Mouse (Mus musculus) intestine, embryonic 16.5 days (tissue): ENCODE data around the gene Gm13283. TPM values are rescaled to one million over a fixed set of nuclear protein-coding genes. Genes with fewer than 3 reads are reported as not detected.
"Not testable (repeated sequence)": the region's sequence is repeated elsewhere in the genome, so short reads cannot be mapped to it uniquely, and the experiment has no call there.

Experiments used
- ATAC-seq: fragments of 200-750 bp; cut with Nextera tagmentation; 2 replicates; pipeline ENCODE4 v1.8.0; 2017; ENCODE audit warnings: moderate TSS enrichment, moderate library complexity
- H3K27ac ChIP-seq: fragments of 300-500 bp; sonication (generic); 2 replicates; pipeline ENCODE4 v1.5.1; 2014; ENCODE audit warnings: mild to moderate bottlenecking, low read length
- H3K27me3 ChIP-seq: fragments of 300-500 bp; sonication (generic); replicated peaks from 2 replicates; pipeline ENCODE4 v1.6.1; 2014; ENCODE audit warnings: low read length, control low read depth, mixed read lengths; ENCODE audit not compliant: control insufficient read depth, insufficient read depth
- H3K36me3 ChIP-seq: fragments of 300-500 bp; sonication (generic); 2 replicates; pipeline ENCODE4 v1.6.1; 2014; ENCODE audit warnings: low read length, control low read depth; ENCODE audit not compliant: control insufficient read depth, insufficient read depth
- H3K4me1 ChIP-seq: fragments of 300-500 bp; sonication (generic); 2 replicates; pipeline ENCODE4 v1.6.1; 2014; ENCODE audit warnings: low read length, control low read depth, mixed read lengths; ENCODE audit not compliant: control insufficient read depth, insufficient read depth
- H3K4me2 ChIP-seq: fragments of 300-500 bp; sonication (generic); 2 replicates; pipeline ENCODE4 v1.6.1; 2014; ENCODE audit warnings: low read depth, low read length, control low read depth
- H3K4me3 ChIP-seq: fragments of 300-500 bp; sonication (generic); 2 replicates; pipeline ENCODE4 v1.5.1; 2014; ENCODE audit warnings: mild to moderate bottlenecking, low read length
- H3K9ac ChIP-seq: fragments of 300-500 bp; sonication (generic); 2 replicates; pipeline ENCODE4 v1.6.1; 2014; ENCODE audit warnings: low read depth, low read length
- H3K9me3 ChIP-seq: fragments of 300-500 bp; sonication (generic); 2 replicates; pipeline ENCODE4 v1.6.1; 2016; ENCODE audit warnings: low read length, control low read depth; ENCODE audit not compliant: control insufficient read depth
- WGBS: fragments of 180-500 bp; shearing (Covaris S2); extraction: QIAGEN DNeasy Blood & Tissue Kit; methylation state at CpG from one replicate; pipeline ENCODE4 v1.1.7; 2014; 5-methylcytosine and 5-hydroxymethylcytosine counted together
- polyA plus RNA-seq: library from polyadenylated mRNA; unstranded; fragments of >200 nt; fragmentation: Nextera tagmentation; extraction: Ambion mirVana; gene quantifications from 2 replicates; pipeline ENCODE4 v1.2.1, GENCODE M21; 2015

The Gm13283 gene
- polyA plus RNA-seq, 1 experiment from 2014 or later: 0.21 TPM

DNA sequence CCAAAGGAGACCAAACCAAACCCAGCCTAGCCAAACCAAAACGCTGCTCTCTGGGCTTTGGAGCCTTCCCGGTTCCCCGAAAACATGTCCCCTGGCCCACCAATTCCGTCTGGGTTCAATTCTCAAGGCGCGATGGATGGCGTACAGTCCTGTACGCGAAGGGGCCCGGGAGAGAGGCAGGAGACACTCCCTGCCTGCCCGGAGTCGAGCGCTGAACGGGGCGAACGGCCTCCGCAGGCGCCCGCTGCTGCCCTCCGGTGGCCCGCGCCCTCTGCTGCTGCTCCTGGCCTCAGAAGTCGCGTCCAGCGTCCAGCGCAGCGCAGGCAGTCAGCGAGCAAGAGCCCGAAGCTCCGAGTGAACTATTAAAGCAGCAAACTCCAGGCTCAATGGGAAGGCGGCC, 22.4 kb downstream of the Gm13283 start:
- H3K36me3 ChIP-seq, ATAC-seq, H3K27me3 ChIP-seq, H3K9me3 ChIP-seq, H3K9ac ChIP-seq, H3K4me1 ChIP-seq, H3K27ac ChIP-seq: not testable (repeated sequence)
- Histone ChIP-seq H3K4me3 (peak overlapping the region; percentile 27; the same call in 1 of the 2 replicates), H3K4me2 (peak overlapping the region; percentile 33; the same call in 1 of the 2 replicates)
- 0% methylated on average over 12 of the region's 31 CpGs for WGBS

DNA sequence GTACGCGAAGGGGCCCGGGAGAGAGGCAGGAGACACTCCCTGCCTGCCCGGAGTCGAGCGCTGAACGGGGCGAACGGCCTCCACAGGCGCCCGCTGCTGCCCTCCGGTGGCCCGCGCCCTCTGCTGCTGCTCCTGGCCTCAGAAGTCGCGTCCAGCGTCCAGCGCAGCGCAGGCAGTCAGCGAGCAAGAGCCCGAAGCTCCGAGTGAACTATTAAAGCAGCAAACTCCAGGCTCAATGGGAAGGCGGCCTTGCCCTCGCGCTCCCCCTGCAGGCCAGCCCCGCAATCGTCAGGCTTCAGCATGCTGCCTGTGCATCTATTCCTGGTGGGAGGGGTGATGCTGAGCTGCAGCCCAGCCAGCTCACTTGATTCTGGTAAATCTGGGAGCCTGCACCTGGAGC, 25.5 kb downstream of the Gm13283 start, which contains the start of gene Gm13276:
Gm13276 (plus strand) TSS at position 301 of the 400 bp plus-strand sequence.
- not testable (repeated sequence) for H3K9me3 ChIP-seq, H3K27me3 ChIP-seq, H3K4me3 ChIP-seq, H3K4me1 ChIP-seq, H3K4me2 ChIP-seq, ATAC-seq, H3K9ac ChIP-seq, H3K36me3 ChIP-seq, H3K27ac ChIP-seq
- WGBS: no CpG with 5 or more reads among the region's 27 CpGs

DNA sequence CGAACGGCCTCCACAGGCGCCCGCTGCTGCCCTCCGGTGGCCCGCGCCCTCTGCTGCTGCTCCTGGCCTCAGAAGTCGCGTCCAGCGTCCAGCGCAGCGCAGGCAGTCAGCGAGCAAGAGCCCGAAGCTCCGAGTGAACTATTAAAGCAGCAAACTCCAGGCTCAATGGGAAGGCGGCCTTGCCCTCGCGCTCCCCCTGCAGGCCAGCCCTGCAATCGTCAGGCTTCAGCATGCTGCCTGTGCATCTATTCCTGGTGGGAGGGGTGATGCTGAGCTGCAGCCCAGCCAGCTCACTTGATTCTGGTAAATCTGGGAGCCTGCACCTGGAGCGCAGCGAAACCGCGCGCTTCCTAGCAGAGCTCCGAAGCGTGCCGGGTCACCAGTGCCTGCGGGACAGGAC, 28.5 kb downstream of the Gm13283 start, which contains the start of gene Gm13277:
Gm13277 (plus strand) TSS at position 231 of the 400 bp plus-strand sequence.
- not testable (repeated sequence) for H3K36me3 ChIP-seq, H3K27me3 ChIP-seq, H3K4me2 ChIP-seq, H3K4me1 ChIP-seq, ATAC-seq, H3K27ac ChIP-seq, H3K4me3 ChIP-seq, H3K9ac ChIP-seq, H3K9me3 ChIP-seq
- 0% methylated on average over 1 of the region's 28 CpGs for WGBS

DNA sequence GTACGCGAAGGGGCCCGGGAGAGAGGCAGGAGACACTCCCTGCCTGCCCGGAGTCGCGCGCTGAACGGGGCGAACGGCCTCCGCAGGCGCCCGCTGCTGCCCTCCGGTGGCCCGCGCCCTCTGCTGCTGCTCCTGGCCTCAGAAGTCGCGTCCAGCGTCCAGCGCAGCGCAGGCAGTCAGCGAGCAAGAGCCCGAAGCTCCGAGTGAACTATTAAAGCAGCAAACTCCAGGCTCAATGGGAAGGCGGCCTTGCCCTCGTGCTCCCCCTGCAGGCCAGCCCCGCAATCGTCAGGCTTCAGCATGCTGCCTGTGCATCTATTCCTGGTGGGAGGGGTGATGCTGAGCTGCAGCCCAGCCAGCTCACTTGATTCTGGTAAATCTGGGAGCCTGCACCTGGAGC, 31.3 kb downstream of the Gm13283 start, which contains the start of gene Gm13278:
Gm13278 (plus strand) TSS at position 301 of the 400 bp plus-strand sequence.
- H3K4me3 ChIP-seq, H3K36me3 ChIP-seq, ATAC-seq, H3K4me2 ChIP-seq, H3K27me3 ChIP-seq, H3K9ac ChIP-seq, H3K27ac ChIP-seq, H3K4me1 ChIP-seq, H3K9me3 ChIP-seq: not testable (repeated sequence)
- no CpG with 5 or more reads among the region's 28 CpGs for WGBS

DNA sequence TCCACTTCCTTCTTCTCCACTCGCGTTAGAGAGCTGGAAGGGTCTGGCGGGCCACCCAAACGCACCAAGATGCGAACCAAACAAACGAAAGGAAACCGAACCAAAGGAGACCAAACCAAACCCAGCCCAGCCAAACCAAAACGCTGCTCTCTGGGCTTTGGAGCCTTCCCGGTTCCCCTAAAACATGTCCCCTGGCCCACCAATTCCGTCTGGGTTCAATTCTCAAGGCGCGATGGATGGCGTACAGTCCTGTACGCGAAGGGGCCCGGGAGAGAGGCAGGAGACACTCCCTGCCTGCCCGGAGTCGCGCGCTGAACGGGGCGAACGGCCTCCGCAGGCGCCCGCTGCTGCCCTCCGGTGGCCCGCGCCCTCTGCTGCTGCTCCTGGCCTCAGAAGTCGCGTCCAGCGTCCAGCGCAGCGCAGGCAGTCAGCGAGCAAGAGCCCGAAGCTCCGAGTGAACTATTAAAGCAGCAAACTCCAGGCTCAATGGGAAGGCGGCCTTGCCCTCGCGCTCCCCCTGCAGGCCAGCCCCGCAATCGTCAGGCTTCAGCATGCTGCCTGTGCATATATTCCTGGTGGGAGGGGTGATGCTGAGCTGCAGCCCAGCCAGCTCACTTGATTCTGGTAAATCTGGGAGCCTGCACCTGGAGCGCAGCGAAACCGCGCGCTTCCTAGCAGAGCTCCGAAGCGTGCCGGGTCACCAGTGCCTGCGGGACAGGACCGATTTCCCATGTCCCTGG, 34.2 kb downstream of the Gm13283 start, which contains the start of gene Gm13275:
Gm13275 (plus strand) TSS at position 552 of the 740 bp plus-strand sequence.
- WGBS: 0% methylated on average over 9 of the region's 52 CpGs
- H3K27me3 ChIP-seq, H3K9ac ChIP-seq, H3K4me3 ChIP-seq, H3K4me1 ChIP-seq, H3K36me3 ChIP-seq, H3K27ac ChIP-seq, H3K4me2 ChIP-seq, ATAC-seq, H3K9me3 ChIP-seq: not testable (repeated sequence)

DNA sequence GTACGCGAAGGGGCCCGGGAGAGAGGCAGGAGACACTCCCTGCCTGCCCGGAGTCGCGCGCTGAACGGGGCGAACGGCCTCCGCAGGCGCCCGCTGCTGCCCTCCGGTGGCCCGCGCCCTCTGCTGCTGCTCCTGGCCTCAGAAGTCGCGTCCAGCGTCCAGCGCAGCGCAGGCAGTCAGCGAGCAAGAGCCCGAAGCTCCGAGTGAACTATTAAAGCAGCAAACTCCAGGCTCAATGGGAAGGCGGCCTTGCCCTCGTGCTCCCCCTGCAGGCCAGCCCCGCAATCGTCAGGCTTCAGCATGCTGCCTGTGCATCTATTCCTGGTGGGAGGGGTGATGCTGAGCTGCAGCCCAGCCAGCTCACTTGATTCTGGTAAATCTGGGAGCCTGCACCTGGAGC, 37.2 kb downstream of the Gm13283 start, which contains the start of gene Gm13279:
Gm13279 (plus strand) TSS at position 301 of the 400 bp plus-strand sequence.
- not testable (repeated sequence) for H3K27ac ChIP-seq, H3K27me3 ChIP-seq, H3K4me2 ChIP-seq, H3K9me3 ChIP-seq, H3K4me1 ChIP-seq, ATAC-seq, H3K9ac ChIP-seq, H3K36me3 ChIP-seq, H3K4me3 ChIP-seq
- WGBS: no CpG with 5 or more reads among the region's 28 CpGs

DNA sequence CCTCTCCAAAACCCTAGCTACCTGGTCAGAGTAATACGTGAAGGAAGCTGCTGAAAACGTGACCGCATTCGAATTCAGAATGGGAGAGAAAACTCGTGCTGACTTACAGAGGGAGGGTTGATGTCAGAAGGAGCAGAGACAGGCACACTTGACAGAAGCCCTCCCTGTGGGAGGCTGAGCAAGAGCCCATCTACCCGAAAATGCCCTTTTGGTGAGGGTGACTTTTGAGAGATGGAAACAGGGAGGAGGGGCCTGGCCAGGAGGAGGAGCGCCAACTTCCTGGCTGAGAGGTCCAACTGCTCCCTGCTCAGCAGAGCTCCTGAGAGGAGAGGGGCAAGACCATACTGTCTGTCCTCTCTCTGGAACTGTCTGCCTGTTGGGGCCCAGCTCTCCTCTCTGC, 39.4 kb downstream of the Gm13283 start, which contains the start of gene Gm13285:
Gm13285 (plus strand) TSS at position 301 of the 400 bp plus-strand sequence.
- not testable (repeated sequence) for H3K4me2 ChIP-seq, H3K27me3 ChIP-seq, H3K27ac ChIP-seq, H3K9me3 ChIP-seq, ATAC-seq, H3K36me3 ChIP-seq, H3K4me1 ChIP-seq, H3K4me3 ChIP-seq, H3K9ac ChIP-seq
- 21% methylated on average over 3 of the region's 7 CpGs for WGBS

DNA sequence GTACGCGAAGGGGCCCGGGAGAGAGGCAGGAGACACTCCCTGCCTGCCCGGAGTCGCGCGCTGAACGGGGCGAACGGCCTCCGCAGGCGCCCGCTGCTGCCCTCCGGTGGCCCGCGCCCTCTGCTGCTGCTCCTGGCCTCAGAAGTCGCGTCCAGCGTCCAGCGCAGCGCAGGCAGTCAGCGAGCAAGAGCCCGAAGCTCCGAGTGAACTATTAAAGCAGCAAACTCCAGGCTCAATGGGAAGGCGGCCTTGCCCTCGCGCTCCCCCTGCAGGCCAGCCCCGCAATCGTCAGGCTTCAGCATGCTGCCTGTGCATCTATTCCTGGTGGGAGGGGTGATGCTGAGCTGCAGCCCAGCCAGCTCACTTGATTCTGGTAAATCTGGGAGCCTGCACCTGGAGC, 43.0 kb downstream of the Gm13283 start, which contains the start of gene Gm13287:
Gm13287 (plus strand) TSS at position 301 of the 400 bp plus-strand sequence.
- not testable (repeated sequence) for H3K4me2 ChIP-seq

DNA sequence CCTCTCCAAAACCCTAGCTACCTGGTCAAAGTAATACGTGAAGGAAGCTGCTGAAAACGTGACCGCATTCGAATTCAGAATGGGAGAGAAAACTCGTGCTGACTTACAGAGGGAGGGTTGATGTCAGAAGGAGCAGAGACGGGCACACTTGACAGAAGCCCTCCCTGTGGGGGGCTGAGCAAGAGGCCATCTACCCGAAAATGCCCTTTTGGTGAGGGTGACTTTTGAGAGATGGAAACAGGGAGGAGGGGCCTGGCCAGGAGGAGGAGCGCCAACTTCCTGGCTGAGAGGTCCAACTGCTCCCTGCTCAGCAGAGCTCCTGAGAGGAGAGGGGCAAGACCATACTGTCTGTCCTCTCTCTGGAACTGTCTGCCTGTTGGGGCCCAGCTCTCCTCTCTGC, 45.3 kb downstream of the Gm13283 start, which contains the start of gene Gm13288:
Gm13288 (plus strand) TSS at position 301 of the 400 bp plus-strand sequence.
- WGBS: no CpG with 5 or more reads among the region's 8 CpGs
- not testable (repeated sequence) for H3K4me1 ChIP-seq, H3K36me3 ChIP-seq, ATAC-seq, H3K27me3 ChIP-seq, H3K27ac ChIP-seq, H3K9ac ChIP-seq, H3K9me3 ChIP-seq, H3K4me2 ChIP-seq
- H3K4me3 ChIP-seq: peak within 1 kb of the TSS; percentile 16; the same call in 1 of the 2 replicates

More for the DNA sequence above, 43.0 kb downstream of the Gm13283 start, which contains the start of gene Gm13287:
- H3K9ac ChIP-seq, ATAC-seq, H3K4me1 ChIP-seq, H3K27ac ChIP-seq, H3K9me3 ChIP-seq, H3K4me3 ChIP-seq, H3K36me3 ChIP-seq, H3K27me3 ChIP-seq: not testable (repeated sequence)
- no CpG with 5 or more reads among the region's 29 CpGs for WGBS
